Mouse (Mus musculus): ENCODE measurements at regions not wholly inside any gene's neighbourhood (a gene's known extent, or its start where the extent isn't known, plus 50 kb on each side); places are given as distances from the start of the nearest gene placed in this dataset.
A peak's percentile ranks its signal among the peaks of the same experiment; 100 is the strongest.

DNA sequence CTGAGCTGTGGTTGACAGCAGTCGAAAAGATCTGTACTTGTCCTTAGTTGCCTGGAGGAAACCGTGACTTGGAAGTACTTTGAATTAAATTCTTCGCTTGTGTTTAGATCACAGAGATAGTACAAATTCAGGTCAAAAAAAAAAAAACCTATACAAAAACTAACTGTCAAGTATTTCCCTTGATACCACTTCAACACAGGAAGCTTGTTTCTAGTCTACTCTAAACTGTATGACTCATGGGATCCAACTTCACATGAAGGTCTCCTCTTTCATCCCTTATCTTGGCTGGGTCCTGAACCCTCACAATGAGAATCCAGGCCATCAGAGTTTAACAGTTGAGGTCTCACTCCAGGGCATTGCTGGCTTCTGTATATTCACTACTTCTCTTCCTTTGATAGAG is 54.8 kb downstream of the Tmem30b start:
- ATAC-seq (ENCODE audit: low TSS enrichment) = no peak

DNA sequence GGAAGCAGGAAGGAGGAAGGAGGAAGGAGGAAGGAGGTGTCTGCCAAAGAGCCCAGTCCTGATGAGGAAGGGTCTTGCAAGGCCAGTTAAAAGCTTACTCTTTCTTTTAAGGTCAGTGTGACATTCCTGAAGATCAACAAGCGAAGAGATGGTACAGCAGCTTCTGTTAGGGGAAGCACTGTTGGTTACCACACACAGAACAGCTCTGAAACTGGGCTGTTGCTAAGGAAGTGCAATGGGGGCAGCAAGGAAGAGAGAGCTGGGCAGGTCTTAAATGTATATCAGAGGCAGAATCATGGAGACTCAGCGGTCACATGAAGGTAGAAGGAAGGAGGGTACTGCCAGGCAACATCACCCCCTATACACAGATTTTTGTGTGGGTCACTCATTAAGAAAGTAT is 63.3 kb downstream of the Tmem30b start:
- no peak for ATAC-seq (ENCODE audit: low TSS enrichment)

DNA sequence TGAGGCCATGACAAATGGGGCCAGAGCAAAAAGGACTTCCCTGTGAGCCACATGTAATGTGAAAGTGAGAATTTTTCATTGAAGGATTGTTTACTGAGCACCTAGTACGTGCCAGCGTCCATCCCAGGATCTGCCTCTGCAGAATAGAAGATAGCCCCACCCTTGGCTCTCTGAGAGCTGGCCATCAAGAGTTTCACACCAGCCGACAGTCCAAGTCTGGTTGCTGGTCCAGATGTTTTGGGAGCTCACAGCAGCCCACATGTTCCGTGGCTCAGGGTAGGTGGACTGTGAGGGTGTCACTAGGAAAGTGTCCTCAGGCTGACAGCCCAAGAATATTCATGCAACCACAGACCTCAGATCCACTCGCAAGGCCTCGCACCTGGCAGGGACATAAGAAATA is 63.9 kb downstream of the Tmem30b start:
- no peak for ATAC-seq (ENCODE audit: low TSS enrichment)

DNA sequence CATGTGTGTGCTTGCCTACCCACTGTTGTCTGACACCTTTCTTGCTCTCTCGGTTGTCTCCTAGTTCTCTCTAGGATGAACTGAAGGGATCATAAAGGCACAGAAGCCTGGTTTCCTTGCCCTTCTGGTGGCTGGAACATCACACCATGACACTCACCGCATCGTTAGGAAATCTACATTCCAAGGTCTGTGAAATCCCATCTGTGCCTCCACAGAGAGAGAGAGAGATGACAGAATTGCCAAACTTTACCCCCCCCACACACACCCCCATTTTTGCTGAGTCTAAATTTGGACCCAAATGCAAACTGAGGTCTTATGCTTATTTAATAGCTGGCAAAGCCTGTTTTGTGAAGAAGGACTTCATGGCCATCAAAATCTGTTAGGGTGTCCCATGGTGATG is 64.5 kb downstream of the Tmem30b start:
- ATAC-seq (ENCODE audit: low TSS enrichment) = no peak

DNA sequence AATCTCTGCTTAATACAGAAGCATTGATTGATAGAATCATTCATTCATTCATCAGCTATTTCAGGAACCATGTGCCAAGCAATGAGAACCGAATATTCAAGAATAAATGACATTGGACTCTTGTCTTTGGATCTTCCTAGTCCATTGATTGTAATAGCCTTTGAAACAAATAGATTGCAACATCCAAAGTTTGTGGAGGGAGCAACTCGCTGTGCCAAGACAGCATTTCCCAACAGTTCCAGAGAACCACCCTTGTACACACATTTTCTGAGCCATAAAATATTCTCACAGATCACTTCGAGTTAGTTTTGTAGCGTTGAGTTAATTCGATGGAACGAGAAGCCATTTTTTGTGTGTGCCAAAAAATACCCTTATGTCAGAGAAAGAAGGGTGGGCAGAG is 65.0 kb downstream of the Tmem30b start:
- no peak for ATAC-seq (ENCODE audit: low TSS enrichment)

DNA sequence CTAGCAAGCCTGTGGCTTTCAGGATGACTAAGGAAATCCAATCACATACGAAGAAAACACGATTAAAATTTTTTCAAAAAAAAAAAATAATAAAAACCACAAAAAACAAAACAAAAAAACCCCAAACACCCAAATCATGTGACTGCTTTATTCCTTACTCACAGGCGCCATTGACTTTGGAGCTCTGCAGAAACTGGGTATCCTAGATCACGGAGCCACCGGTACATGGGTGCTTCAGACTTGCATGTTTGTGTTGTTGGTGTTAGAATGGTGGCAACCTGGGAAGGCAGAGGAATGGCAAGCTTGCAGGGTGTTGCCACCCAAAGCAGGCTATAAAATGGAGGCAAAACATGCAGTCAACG is 65.6 kb downstream of the Tmem30b start:
- no peak for ATAC-seq (ENCODE audit: low TSS enrichment)

DNA sequence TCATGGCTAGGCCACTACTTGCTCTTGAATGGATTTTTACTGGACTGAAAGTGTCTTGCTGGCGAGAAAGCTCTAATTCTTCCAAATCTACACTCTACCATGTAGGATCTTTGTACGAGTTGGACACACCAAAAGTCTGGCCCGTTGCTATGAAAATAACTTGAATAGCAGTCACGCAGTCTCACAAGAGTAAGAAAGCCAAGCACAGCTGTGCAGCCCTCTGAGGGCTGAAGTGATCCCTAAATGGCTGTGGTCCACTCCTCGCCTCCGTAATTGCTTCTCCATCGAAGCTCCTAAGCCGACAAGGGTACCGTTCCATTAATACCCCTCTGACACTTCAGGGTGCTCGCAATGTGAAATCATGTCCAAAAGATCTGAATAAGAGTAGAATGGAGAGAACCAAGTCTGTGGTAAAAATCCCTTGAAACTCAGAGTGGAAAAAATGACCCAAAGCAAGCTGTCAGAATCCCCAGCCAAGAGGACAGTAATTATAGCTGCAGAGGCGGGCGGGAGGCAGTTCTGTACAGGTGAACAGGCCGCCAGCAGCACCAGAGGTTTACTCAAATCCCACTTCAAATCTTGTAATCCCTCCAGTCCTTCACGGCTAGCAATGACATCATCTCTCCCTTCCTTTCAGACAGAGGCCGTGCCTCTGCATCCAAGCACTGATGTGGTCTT is 66.1 kb downstream of the Tmem30b start:
- no peak for ATAC-seq (ENCODE audit: low TSS enrichment)

DNA sequence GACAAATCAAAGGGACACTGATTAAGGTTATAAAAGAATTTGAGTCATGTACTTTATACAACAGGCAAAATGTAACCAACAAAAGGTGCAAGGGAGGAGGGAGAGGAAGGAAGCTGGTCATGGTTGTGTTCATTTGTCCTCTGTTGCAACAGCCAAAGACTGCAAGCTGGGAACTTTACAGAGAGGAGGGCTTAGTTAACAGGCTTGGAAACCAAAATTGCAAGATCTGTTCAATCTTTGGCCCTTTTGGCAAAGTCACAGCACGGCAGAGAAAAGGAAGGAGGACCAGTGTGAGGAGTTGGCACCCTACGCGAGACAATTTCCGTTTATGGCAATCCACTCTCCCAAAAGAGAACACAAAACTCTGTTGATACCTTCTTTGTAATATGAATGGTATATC is 67.6 kb downstream of the Tmem30b start:
- ATAC-seq (ENCODE audit: low TSS enrichment) = no peak

DNA sequence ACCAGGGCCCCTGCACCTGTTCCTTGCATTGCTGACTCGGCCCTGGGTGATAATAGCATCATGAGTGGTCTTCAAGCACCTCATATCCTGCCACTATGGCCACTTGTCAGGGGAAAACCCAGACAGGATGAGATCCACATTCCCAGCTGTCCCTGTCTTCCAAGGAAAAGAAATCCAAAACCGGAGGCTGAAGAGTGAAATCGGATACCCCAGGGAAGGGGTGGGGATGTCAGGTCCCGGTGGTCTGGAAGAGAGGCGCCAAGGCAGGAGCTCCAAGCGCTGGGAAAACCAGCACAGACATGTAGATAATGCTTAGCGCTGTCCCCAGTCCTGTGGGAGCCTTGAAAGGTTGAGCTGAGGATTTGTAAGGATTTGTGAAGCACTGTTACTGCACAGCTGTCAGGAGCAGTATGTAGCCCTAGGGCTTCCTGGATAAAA is 69.8 kb downstream of the Tmem30b start:
- ATAC-seq (ENCODE audit: low TSS enrichment) = peak; percentile 47; the same call in 1 of the 2 replicates

DNA sequence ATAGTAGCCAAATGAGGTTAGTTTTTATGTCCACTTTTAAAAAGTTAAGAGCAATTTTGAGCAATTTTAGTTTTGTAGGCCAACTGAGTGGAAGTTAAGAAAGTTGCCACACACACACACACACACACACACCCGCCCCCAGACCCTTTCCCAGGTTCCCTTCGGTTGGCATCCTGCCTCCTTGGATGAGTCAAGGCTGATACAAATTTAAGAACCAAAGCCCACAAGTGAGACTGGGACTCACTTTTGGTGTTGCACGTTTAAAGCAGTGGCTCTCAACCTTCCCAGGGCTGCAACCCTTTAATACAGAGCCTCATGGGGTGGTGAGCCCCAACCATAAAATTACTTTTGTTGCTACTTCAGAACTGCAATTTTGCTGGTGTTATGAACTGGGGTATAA is 70.4 kb downstream of the Tmem30b start:
- peak; percentile 64; the same call in 1 of the 2 replicates for ATAC-seq (ENCODE audit: low TSS enrichment)

DNA sequence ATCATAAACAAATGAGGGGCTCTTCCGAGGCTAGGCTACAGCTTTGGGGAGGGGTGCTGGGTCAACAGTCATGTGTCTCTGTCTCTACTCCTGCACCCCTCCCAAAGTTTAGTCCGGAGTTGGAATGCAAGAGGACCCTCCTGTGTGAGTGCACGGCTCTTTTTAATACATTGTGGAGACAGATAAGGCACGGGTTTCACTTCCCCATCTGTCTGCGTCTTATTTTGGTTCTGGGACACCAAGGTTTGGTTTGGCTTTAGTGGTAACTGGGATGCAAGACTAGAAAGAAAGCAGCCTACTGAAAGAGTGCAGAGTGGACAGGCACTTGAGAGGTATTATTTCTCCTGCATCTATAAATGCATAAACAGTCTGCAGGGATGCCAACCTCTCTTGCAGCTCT is 71.2 kb downstream of the Tmem30b start:
- ATAC-seq (ENCODE audit: low TSS enrichment) = no peak

DNA sequence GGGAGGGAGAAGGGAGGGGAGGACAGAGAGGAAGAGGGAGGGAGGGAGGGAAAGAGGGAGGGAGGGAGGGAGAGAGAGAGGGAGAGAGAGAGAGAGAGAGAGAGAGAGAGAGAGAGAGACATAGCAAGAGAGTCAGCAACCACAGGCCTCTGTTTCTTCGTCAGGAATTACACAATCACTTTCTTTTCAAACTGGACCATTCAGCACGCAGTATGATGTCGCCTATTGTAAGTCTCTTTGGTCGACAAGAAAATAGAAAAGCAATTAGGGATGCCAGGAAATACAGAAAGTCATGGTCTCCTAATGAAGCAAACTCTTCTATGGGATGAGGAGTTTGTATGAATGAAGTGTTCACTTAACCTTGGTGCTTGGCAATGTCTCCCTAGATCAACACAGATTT is 73.1 kb downstream of the Tmem30b start:
- ATAC-seq (ENCODE audit: low TSS enrichment) = no peak

DNA sequence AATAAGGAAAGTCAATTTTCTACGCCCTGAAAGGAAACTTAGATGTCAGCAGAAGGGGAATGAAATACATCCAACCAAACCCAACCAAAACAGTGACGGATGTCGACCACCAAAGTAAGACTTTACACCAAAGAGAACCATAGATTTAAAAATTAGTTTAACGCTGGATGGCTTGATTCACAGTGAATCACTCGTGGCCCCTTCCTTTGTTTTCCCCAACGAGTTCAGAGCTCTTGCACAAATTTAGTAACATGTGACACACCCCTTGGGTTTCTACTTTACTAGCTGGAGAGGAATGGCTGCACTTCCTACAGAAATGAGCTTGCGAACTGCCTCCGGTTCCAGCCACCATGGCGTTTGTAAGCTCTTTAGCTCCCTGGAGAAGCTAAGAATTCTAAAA is 74.2 kb downstream of the Tmem30b start:
- ATAC-seq (ENCODE audit: low TSS enrichment) = no peak

DNA sequence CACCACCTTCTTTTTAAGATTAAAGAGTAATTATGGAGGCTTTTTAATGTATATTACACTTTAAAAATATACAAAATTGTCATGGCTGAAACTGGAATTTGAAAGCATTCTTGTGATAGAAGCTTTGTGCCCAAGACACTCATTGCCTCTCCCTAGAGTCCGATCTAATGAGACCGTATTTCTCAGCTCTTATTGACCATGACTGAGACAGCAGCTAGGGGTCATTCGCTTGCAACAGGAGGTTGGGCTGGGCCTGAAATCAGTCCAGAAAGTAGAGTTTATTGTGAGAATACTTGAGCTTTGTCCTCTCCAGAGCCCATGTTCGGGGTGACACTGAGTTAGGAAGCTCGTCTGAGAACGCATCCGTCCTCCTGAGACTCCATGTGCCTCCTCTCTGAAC is 79.7 kb downstream of the Tmem30b start:
- ATAC-seq (ENCODE audit: low TSS enrichment) = no peak

DNA sequence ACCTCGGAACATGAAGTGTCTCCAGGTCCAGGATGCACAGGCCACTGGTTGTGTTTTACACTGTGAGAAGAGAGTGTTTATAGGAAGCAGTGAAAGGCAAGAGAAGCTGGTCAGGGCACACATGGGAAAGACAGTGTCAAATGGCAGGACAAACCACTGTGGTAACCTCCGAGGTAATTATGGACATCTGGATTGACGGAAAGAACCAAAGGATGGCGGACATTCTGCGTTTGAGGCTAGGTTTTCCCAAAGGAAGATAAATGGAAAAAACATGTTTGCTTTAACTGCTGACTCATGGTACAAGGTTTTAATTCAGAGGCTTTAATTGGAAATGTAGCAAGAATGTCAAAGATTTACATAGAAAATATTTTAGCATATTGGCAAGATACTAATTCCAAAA is 80.2 kb downstream of the Tmem30b start:
- no peak for ATAC-seq (ENCODE audit: low TSS enrichment)

DNA sequence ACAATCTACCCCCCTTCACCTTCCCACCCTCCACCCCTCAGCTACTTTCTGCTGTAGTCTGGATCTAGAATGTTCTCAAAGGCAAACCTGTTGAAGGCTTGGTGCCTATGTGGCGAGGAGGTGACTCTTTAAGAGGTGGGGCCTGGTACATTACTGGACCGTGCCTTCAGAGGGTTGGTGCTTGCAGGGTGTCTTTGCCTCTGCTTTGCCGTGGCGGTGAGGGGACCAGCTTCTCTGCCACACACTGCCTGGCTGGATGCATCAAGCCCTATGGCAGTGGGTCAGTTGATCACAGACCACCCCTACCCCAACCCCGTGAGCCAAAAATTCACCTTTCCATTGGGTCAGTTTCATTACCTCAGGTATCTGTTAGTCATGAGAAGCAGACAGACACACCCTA is 81.9 kb downstream of the Tmem30b start:
- ATAC-seq (ENCODE audit: low TSS enrichment) = no peak

DNA sequence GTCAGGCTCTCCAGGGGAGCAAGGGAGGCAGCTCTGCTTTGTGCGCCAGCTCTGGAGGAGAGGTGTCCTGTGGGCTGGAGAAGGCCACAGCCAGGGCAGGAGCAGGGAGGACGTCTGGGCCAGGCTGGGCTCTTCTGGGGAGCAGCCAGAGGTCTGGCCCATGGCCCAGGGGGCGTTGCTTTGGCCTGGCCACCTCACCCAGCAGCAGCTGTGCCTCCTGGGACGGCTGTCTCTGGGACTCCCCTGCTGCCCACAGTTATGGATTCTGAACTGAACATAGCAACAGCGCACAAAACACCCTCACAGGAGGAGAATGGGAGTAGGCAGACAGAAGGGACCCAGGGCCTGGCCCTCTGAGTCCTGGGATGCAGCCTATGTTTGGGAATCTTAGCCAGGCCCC is 84.1 kb downstream of the Tmem30b start:
- peak; percentile 62 for ATAC-seq (ENCODE audit: low TSS enrichment)

DNA sequence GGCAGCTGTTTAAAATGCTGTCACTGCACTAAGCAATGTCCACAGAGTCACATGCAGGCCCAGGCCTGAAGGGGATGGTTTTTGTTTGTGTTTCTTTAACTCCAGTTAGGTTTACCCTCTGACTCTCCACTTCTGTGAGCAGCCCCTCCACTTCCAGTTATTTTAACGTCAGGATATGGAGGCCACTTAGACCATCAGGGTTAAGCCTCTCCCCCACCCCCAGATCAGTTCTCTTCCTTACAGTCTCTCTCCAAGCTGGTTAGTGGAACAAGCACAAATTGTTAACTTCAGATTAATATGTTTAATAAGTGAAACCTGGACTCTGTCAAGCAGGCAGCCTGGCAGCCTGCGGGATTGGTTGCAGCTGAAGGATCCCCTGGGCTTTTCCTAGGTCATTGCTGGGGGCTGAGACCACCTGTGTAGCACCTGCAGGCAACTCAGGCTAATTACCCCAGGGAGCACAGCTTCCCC is 85.9 kb downstream of the Tmem30b start:
- no peak for ATAC-seq (ENCODE audit: low TSS enrichment)

DNA sequence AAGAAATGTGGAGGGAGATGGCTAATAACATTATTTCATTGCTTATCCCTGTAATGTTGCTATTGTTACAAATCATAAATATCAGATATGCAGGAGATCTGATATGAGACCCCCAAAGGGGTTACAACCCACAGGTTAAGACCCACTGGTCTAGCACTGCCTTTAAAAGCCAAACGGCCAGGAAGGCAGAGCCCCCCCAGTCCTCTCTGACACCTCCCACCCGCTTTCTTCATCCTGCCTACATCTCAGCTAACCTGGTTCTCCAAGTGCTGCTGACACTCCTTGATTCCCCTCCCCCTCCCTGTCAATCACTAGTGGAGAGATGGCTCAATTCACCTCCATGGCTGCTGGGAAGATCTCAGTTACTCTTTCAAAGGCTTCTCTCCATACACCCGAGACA is 94.9 kb downstream of the Tmem30b start:
- no peak for ATAC-seq (ENCODE audit: low TSS enrichment)

DNA sequence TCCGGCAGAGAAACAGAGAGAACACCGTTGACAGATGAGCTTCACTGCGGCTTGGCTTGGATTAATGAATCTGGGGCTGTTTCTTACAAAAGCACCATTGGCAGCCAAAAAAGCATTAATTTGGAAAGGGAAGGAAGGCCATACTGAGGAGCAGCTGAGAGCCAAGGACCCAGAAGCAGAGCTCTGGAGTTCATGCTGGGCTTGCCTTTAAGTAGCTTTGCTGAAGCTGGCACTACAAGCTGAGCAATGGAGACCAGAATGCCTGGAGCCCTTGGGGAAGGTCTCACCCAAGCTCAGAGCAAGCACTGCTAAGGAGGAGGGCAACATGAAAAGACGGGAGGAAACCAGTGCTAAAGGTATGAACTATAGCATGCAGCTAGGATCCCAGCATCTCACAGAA is 95.7 kb downstream of the Tmem30b start:
- no peak for ATAC-seq (ENCODE audit: low TSS enrichment)

DNA sequence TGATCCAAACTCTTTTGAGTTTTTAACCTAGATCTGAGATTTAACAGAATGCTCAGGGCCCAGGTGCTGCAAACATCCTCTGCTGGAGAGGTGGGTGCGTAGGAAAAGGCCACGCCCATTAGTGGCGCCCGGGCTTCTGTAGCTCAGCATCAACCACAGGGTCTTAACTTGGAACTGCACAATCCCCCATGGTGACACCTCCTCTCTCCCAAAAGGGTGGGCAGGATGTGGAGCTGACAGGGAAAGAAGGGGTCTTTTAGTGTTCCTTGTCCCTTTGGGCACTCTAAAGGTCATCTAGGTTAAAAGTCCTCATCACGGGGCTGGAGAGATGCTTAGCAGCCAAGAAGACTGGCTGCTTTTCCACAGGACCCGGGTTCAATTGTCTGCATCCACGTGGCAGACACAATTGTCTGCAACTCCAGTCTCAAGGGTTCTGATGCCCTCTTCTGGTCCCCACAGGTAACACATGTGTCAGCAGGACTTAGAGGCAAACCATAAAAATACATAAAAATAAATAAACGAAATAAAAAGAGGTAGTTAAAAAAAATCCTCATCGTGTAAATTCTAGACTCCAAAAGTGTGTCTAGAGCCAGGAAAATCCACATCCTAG is 96.2 kb downstream of the Tmem30b start:
- no peak for ATAC-seq (ENCODE audit: low TSS enrichment)

DNA sequence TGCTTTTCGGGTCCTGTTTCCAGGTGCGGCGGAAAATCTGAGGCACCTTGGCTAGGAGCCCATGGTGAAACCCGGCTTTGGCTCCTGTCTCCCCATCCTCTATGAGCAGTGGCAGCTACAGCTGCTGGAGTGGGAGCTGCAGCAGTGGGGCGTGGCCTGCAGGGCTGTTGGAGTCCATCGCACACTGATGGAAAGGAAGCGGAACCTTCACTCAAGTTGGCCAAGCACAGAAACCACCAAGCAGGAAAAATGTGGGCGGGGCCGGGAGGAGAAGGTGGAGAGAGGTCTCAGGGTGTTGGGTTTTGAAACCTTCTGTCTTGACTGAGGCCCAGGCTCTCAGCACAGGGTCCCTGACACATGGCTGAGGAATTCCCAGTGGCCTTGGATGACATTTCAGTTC is 97.1 kb downstream of the Tmem30b start:
- no peak for ATAC-seq (ENCODE audit: low TSS enrichment)

DNA sequence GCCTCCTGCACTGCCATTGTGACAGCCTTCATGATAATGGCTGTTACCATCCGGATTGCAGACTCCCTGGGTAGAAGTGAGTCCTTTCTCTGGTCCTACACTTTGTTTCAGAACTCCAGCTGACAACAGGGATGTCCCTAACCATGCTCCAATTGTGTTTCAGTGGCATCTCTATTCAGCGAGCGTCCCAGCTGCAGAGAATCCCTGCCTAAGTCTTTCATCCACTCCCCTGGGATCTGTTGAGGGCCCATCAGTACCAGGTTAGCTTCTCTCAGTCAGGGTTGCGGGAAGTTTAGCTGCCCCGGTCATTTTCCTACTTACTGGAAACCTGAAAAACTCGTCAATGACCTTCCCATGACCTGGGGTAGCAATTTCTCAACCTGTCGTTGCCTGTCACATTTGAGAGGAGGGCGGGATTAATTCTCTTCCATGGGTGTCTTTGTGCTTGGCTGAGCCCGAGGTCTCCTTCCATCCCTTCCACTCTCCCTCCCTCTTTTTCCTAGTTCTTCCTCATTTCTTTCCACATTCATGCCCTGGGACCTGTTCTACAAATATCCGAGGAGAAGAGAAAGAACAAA is 97.7 kb downstream of the Tmem30b start:
- ATAC-seq (ENCODE audit: low TSS enrichment) = no peak

DNA sequence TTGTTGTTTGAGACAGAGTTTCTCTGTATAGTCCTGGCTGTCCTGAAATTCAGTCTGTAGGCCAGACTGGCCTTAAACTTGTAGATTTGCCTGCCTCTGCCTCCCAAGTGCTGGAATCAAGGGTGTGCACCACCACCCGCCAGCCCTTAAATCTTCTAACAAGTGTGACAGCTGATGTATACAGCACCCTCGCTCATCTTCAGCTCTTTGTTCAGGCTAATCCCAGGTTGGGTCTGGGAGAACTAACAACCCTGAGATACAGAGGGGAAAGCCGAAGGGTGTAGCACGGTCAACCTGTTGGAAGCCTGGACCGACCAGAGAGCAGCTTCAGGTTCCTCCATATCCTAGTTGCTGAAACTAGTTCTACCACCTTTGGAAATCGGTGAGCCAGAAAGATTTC is 99.0 kb downstream of the Tmem30b start:
- ATAC-seq (ENCODE audit: low TSS enrichment) = no peak
